Mouse (Mus musculus) adrenal gland, adult (tissue): Measurements from ENCODE around the gene Slc7a7.

Source experiments
- DNase-seq, 2 experiments: peaks; one replicate each; pipeline ENCODE4 v3.0.0; 2022 to 2023; ENCODE audit warnings: low spot score in 1 of 2; ENCODE audit not compliant: inconsistent age in 2 of 2

The Slc7a7 gene

DNA sequence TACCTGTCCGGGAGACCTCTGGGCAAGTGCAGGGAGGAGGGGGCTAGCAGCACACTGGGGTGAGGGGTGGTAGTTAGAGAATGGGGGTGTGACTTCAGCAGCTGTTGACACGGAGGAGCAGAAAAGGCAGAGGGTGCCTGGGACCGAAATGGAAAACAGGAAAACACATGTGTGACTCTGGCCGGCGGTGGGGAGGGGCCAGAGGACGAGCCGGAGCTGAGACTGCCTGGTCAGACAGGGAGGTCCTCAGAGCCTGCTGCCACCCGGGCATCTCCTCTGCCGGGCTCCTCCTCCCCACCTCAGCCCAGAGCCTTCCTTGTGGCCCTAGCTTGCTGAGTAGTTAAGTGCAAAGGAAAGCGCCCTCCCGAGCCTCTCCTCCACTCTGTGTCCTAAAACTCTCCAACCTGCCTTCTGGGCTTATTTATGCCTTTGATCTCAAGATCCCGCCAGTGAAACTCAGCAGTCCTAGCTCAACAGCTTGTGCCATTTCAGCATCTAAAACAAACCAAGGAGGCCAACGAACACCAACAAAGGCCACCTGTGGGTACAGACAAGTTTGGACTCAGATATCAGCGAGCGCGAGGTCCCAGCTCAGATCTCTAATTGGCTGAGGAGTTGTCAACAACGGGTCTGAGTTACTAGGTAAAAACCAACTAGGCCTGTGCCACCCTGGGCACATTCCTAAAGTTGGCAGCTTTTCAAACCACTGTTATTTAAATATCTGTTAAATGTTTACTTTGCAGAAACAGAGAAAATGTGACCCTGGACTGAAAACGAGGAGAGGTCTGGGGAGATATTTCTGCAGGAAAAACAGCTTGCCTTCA is 3.5 kb downstream of the Slc7a7 start:
- peak; percentile 34 to 58 for DNase-seq

DNA sequence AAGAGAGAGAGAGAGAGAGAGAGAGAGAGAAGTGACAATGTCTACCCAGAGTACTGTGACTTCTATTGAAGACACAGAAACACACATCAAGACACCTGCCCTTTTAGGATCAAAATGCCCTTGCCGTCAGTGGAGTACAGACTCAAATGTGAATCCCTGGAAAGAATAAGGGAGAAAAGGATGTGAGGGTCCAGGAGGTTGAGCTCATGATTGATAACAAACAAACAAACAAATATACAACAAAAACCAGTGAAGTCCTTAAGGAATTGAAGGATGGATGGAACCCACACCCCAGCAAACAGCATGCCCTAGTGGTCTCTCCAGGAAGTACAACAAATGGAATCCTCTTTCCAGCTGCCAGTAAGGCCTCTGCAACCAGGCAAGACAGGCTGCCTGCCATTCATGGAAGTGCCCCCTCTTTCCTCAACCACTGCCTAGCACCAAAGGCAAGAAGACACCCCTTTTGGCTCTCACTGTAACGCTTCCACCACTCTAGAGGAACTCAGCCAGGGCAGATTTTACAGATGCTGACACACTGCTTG is 4.9 kb downstream of the Slc7a7 start:
- DNase-seq, result peak; percentile 55 to 88

DNA sequence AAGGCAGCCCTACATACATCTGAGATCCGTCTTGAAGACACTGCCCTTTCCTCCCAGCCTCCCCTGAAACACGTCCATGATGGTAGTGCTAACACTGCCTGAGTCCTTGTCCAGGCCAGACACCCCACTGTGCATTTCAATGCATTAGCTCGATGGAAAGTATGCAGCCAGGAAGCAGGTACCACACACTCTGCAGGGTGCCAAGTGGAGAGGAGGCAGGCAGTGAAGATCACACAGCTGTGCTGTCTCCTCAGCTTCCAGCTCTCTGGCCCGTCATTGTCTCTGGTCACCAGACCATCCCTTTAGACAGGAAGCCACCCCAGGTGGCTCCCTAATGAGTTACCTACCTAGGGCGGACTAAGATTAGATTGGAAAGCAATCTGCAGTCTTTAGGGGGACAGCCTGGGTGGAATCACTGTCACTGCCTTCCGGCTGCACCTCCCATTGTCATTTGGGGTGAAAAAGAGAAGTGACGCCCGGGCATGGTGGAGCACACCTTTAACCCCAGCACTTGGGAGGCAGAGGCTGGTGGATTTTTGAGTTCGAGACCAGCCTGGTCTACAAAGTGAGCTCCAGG is 5.5 kb downstream of the Slc7a7 start:
- no peak for DNase-seq

DNA sequence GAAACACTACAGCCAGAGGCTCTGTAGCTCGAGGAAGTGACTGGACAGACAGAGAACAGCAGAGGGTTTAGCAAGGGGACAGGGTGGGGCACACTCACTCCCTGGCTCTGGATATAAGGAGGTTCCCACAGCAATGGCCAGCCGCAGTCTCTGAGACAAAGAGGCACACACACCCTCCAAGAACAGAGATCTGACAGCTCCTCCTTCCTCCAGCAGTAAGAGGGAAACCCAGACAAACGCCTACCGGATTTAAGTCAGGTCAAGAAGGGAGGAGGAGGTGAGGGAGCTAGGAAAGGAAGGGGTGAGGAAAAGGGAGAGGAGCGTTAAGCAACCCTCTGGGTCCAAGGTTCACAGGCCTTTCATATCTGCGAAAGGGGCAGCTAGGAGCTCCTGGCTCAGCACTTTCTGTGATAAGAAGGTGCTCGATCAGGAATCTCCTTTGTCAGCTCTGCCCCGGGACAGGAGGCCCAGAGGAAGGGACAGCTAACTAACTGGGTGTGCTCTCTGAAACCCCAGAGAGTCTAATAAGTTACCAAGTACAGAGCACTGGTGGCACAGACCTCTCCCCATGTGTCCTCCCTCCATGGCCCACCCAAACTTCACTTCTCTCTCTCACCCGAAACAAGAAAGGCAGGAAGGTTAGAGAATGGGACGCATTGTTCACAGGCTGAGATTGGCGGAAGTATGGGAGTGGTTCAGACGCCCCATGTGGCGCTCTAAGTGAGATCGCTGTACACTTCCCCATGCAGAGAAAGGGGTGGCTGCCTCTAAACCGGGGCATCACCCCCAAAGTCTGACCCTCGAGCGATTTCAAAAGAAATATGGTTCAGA is 7.4 kb downstream of the Slc7a7 start:
- no peak for DNase-seq

DNA sequence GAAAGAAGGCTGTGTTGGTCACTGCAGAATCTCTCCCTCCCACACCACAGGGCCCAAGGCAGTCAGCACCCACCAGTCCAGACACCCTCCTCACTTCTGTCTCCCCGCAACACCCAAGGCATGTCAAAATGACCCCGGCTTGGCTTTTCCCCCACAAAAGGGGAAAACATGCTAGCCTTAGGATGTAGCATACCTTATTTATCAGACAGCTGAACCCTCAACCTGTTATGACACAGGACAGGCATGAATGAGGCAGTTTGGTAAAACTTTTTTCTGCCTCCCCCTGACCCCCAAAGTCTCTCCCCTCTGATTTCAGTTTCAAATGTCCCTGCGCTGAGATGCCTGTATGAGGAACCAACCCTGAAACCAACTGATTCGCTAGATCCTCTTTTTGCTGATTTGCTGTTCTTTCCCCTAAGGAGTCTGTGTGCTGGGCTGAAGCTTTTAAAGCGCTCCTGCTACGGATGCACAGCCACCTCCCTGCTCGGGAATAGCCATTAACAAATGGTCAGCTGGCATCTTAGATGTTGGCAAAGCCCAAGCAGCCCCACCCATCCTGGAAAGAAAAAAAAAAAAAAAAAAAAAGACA is 8.4 kb downstream of the Slc7a7 start:
- DNase-seq, result no peak

DNA sequence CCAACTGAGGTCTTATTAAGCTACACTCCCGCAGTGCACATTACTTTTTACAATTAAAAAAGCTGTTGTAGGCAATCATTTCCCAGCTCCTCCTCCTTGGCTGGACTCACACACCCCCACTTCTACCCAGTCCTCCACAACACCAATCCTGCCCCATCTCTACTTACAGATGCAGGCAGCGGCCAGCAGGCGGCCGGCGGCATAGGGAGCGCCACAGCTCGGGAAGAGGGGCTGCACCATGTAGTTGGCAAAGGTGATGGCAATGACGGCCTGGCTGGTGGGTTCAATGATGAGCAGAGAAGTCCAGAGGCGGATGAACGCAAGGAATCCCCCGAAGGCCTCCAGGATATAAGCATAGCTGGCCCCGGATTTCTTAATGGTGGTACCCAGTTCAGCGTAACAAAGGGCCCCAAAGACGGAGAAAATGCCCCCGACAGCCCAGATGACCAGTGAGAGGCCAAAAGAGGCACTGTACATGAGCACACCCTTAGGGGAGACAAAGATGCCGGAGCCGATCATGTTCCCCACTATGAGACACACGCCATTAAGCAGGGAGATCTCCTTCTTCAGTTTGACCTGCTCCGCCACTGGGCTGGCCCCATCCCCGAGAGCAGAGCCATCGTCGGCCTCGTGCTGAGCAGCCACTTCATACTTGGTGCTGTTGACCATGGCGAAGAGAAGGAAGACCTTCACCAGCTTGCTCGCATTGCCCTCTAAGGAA is 9.1 kb downstream of the Slc7a7 start:
- DNase-seq, result no peak

DNA sequence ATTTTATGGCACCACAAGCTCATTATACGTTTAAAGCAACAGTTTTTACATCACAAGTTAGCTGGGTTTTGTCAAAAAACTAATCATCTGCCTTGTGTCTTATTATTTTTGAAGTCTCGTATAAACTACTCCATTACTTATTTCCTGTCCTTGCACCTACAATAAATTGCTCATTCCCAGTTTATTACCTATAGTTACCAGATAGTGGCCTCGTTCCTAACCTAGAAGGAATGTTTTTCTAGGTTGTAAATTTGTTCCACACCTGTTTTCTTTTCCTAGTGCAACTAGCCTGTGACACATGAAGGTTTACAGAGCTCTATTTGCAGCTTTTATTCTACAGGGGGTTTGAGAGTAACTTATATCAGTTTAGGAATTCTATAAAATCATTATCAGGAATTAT is 15.9 kb downstream of the Slc7a7 start:
- DNase-seq, result no peak

DNA sequence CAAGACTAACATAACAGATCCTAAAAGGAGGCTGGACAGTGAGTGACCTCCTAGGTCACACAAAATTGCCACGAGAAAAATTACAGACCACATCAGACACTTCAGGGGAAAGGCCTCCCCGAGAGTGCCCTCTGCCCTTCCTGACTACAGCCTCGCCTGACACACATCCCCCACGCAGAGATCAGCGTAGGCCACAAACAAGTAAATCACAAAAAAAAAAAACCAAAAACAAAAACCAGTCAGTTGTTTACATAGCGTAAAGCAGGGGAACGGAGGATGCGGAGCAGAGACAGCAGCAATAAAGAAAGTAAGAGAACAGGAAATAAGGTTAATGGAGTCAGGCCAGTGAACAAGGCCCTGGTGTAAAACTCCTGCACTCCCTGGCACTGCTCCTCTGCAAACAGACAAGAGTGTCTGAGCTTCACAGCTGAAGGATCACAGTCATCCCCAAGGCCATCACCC is 18.6 kb downstream of the Slc7a7 start:
- peak; percentile 26 to 65 for DNase-seq

DNA sequence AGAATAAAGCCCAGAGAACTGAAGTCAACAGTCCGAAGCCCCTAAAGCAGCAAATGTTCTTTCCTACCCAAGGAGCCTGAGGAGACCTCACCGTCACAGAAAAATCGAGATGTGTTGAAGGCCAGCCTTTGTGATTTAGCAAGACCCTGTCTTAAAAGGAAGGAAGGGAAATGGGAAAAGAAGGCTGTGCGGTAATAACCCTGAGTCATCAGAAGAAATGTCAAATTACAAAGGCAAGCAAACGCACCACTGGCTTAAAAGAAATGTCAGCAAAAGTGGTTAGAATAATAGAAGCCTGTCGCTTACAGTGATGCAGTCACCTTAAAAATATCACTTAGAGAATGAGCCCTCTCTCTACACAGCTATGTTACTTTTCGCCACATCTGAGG is 19.1 kb downstream of the Slc7a7 start:
- DNase-seq, result peak; percentile 17 to 62

DNA sequence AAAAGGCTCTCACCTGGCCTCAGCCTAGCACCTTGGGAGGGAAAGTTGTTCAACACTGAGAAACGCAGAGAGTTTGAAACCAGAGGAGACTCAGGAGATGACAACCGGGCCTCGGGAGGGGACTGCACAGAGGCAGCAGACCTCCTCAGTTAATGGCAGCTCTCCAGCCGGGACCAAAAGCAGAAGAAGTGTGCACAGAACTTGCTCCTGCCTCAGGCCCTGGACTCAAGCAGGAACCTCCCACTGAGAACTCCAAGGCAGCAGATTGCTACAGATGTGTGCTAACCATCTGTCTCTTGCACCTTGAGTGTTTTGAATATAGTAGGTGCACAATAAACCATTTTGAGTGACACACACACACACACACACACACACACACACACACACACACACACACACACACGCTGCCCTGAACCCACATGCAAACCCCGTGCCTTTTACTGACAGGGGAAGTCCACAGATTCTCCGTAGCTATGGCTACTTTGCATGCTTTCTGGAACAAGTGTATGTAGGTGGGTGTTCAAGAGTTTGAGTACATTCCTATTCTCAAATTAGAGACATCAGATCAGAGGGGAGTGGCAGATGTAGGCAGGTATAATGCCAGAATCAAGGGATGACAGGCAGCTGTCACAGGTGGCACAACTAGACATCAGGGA is 19.6 kb downstream of the Slc7a7 start:
- DNase-seq, result peak in 1 of 2 experiments; percentile 34

DNA sequence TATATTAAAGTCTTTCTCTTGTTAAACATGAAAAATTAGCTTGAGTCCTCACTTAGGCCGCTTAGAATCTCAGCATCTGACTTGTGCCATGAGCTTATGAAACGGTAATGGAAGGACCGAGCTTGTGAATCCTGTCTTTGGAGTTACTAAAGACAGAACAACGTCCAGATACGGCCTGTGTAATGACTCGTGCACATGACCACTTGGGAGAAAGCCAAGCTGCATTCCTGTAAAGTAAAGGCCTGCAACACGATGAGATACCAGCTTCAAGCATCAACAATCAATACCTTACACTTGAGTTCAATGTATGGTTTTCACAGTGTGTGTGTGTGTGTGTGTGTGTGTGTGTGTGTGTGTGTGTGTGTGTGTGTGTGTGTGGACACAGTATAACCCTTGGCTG is 20.9 kb downstream of the Slc7a7 start:
- no peak for DNase-seq

DNA sequence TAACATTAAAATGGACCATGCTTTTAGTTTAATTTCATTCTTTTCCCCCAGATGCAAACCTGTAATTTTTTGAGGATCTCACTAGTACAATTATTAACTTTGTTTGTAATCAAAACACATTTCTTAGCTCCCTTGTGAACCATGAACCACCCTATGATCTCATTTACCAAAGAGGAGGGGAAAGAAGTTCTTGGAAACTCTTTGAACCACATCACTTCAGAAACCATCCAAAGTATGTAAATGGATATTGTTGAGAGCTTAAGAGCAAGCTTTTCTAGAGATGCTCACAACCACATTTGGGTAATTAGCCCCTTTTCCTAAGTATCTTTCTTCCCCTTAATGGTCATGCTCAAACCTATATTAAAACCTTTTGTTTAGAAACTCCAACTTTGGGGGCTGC is 23.3 kb downstream of the Slc7a7 start:
- no peak for DNase-seq

DNA sequence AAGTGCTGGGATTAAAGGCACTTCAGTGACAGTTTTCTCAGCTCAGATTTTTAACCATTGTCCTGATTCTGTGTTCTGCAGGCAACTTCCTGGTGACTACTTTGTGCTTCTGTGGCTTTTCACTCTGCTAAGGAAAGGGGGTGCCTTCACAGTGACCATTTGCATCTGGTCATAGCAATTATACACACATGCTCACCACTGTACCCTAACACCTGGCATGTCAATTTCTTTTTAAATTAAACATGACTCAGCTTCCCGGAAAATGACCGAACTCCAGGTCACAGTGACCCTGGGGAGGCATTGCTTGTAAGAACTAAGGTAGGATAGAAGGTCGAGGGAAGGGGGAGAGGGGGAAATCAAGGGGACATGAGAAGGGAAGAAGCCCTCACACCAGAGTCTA is 23.8 kb downstream of the Slc7a7 start:
- no peak for DNase-seq

DNA sequence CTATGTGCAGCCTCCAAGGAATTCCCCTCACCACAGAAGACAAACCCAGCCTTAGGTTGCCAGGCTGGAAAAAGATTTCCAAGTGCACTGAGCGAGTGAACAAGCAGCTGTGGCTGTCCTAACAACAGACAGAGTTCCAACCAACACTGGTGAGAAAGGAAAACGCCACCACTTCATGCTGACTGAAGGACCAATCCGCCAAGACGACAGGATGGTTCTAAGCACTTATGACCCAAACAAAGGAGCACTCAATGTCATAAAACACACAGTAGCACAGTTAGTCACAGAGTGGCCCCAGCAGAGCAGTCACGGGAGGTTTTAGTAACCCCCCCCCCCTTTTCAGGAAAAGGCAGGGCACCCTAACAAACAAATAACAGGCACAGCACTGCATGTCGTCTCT is 26.7 kb downstream of the Slc7a7 start:
- no peak for DNase-seq

DNA sequence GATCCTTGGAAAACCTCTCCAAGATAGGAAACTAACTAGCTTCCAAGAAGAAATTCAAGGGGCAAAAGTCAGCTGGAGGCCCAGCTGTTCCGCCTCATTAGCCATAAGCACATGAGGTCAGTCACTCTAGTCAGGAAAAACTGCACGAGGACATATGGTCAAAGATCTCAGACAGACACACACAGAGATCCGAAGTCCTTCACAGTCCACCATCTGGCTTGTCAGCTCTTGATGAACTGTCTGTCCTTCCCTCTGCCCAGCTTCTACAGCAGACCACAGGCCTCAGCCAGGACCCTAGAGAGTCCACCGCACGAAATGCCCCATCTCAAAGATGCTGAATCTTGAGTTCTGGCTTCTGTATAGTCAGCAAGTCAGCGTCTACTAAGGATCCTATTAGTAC is 30.0 kb downstream of the Slc7a7 start:
- no peak for DNase-seq

DNA sequence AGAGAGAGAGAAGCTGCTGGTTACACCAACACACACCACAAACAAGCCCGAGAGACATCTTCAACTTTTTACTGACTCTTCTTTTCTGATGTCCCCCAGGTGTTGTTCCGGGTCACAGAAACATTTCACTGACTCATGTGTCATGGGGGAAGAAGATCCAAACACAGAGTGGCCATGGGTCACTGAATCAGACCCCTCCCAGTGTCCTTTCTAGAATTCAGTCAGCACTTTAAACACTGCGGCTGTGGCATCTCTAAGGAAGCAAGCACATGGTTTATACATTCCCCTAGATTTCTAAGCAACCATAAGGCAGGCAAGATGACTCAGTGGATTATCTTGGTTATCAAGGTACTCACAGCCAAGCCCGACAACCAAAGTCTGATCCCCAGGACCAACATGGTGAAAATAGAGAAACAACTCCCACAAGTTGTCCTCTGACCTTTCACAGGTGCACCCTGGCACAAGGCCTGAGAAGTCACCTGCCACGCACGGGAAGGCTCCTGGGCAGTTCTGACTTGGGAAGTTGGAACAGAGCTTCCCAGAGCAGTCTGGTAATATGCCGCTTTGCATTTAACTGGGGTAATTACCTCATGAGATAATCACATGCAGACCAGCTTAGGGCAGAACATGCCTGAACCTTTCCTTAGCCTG is 31.5 kb downstream of the Slc7a7 start:
- no peak for DNase-seq

DNA sequence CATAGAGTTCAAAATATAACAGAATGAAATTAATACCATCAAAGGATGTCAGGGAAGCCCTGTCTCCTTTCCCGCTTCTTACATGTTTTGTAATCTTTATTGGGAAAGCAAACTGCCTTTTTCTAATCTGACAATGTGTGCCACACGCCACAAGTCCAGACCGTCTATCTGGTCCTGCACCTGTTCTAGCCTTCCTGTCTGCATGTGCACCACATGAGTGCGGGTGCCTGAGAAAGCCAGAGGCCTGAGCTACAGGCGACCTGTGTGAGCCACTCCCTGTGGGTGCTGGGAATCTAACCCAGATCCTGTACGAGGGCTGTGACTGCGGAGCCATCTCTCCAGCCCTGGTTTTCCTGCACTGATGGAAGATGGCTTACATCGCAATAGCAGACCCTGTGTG is 33.2 kb downstream of the Slc7a7 start:
- no peak for DNase-seq

DNA sequence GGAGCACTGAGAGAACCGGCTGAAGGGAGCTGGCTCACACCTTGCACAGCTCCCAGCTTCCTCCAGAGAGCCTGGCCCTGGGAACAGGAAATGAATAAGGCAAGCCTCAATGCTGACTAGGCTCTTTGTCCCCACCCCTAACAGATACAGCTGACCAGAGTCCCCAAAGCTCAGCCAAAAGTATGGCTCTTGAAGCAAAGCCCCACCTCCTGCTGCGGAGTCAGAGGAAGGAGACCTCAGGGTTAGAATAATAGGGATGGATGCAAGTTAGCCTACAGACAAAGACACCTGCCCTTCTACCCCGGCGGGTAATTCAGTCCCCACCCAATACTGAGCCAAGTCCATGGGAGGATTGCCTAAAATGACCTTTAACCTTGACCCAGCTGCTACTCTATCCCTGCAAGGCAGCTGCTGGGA is 34.2 kb downstream of the Slc7a7 start:
- DNase-seq, result peak in 1 of 2 experiments; percentile 35

DNA sequence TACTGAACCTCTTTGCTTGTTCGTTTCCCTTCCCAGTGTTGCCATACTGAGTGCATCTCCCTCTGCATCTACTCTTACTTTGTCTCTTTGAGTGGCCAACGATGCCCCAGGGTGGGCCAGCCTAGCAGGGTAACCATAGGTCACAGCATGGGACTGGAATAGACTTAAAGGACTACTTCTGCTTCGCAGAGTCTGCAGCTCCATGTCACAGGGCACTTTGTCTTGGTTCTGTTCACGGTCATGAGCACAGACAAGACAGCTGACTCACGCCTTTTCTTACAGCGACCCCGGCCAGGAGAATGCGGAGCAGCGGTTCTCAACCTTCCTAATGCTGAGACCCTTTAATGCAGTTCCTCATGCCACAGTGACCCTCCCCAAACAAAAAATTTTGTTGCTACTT is 34.9 kb downstream of the Slc7a7 start:
- no peak for DNase-seq

DNA sequence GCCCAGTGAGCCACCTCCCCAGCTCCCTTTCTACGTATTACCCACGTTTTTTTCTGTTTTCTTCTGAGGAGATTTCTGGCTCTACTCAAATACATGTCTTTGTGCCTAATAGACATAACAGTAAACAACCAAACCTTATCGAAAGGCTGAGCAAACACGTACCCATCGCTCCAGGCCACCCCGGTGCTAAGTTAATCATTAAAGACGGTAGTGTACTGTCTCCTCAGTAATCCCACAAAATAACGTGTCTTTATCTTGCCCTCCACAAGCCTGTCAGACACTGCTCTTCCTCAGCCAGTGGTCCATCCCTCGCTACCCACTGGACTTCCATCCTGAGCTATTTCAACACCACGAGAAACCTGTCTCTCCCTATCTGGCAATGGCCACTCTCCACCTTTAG is 35.8 kb downstream of the Slc7a7 start:
- DNase-seq, result no peak
